ENCODE assay signal across 15 mouse cellular contexts in genomic region chr8:127450954-127451668, GRCm38 (mm10).
DNase-seq lines count a peak whose midpoint lies in the region; ATAC-seq lines count a peak whose summit lies in the region.
"Had no signal": no experiment of that assay in that cellular context is flagged by ENCODE, and none has a peak within 500 bp of the region (broad histone marks: within the 10 kb centered on the region; RNA-seq: fewer than 3 reads in every experiment).

No protein-coding gene starts in this region.

- H3K9me3 ChIP-seq in embryonic facial prominence, embryonic 11.5 days (replicated peaks; ENCODE audit: control insufficient read depth, low read length), result no peaks in the 10 kb centered on the region
- no peaks in the 10 kb centered on the region for H3K9me3 ChIP-seq in hindbrain, embryonic 11.5 days (ENCODE audit: control insufficient read depth, low read length)
- no peaks in the 10 kb centered on the region for H3K9me3 ChIP-seq in midbrain, embryonic 13.5 days
- H3K9me3 ChIP-seq: heart, embryonic 13.5 days; intestine, embryonic 15.5 days; lung, embryonic 15.5 days had no signal

- no peak overlapping the region for H3K4me3 ChIP-seq in embryonic facial prominence, embryonic 11.5 days (ENCODE audit: low read depth, low read length)
- no peak overlapping the region for H3K4me3 ChIP-seq in hindbrain, embryonic 11.5 days (ENCODE audit: low read depth, low read length)
- H3K4me3 ChIP-seq in midbrain, embryonic 13.5 days (replicated peaks), result no peak overlapping the region
- H3K4me3 ChIP-seq: heart, embryonic 13.5 days; intestine, embryonic 15.5 days; lung, embryonic 15.5 days; megakaryocyte, embryonic 14.5 days had no signal

- H3K4me1 ChIP-seq in embryonic facial prominence, embryonic 11.5 days (ENCODE audit: control insufficient read depth, insufficient read depth, low read length), result no peaks in the 10 kb centered on the region
- 0 out of 2 replicates have a peak, but pooled peaks cover 3% of the 10 kb centered on the region for H3K4me1 ChIP-seq in hindbrain, embryonic 11.5 days (replicated peaks; ENCODE audit: control insufficient read depth, insufficient read depth, low read length)
- H3K4me1 ChIP-seq in midbrain, embryonic 13.5 days (replicated peaks), result peaks cover 39% of the 10 kb centered on the region
- H3K4me1 ChIP-seq: heart, embryonic 13.5 days; intestine, embryonic 15.5 days; lung, embryonic 15.5 days had no signal

- peak; percentile 40 for DNase-seq in R1 (ENCODE audit: low read depth, low spot score)
- peak; percentile 43 for DNase-seq in embryonic facial prominence, embryonic 11.5 days (ENCODE audit: low spot score)
- peak; percentile 68 for DNase-seq in hindbrain, embryonic 11.5 days (ENCODE audit: low spot score)
- no peak for DNase-seq in gastrocnemius, postnatal 36 days
- no peak for DNase-seq in cerebellum, adult 18-20 months
- DNase-seq in adrenal gland, postnatal 25 days, result no peak
- DNase-seq: gastrocnemius, postnatal 25 days; kidney, postnatal 25 days; thymus, postnatal 4 days had no signal

- H3K4me2 ChIP-seq in embryonic facial prominence, embryonic 11.5 days (ENCODE audit: low read depth, low read length), result no peak overlapping the region
- 0 out of 2 replicates have a peak overlapping the region, but pooled peaks have one; percentile 19 for H3K4me2 ChIP-seq in hindbrain, embryonic 11.5 days (replicated peaks; ENCODE audit: low read depth, low read length)
- peak overlapping the region; percentile 26 for H3K4me2 ChIP-seq in midbrain, embryonic 13.5 days (replicated peaks)
- H3K4me2 ChIP-seq: heart, embryonic 13.5 days; intestine, embryonic 15.5 days; lung, embryonic 15.5 days had no signal

- intact Hi-C loops in gastrocnemius, postnatal 36 days (cut with DNase I), result no loop called here

- H3K27me3 ChIP-seq in embryonic facial prominence, embryonic 11.5 days (ENCODE audit: control insufficient read depth, insufficient read depth, low read length), result no peaks in the 10 kb centered on the region
- H3K27me3 ChIP-seq in hindbrain, embryonic 11.5 days (ENCODE audit: control insufficient read depth, insufficient read depth, low read length), result no peaks in the 10 kb centered on the region
- no peaks in the 10 kb centered on the region for H3K27me3 ChIP-seq in midbrain, embryonic 13.5 days
- H3K27me3 ChIP-seq: heart, embryonic 13.5 days; intestine, embryonic 15.5 days; lung, embryonic 15.5 days had no signal

- H3K9ac ChIP-seq in embryonic facial prominence, embryonic 11.5 days (replicated peaks; ENCODE audit: low read length), result no peak overlapping the region
- H3K9ac ChIP-seq in hindbrain, embryonic 11.5 days (ENCODE audit: low read depth, low read length), result no peak overlapping the region
- H3K9ac ChIP-seq in midbrain, embryonic 13.5 days (replicated peaks), result no peak overlapping the region
- H3K9ac ChIP-seq: heart, embryonic 13.5 days; intestine, embryonic 15.5 days; lung, embryonic 15.5 days had no signal

- ATAC-seq in embryonic facial prominence, embryonic 11.5 days (replicated peaks; ENCODE audit: insufficient number of reproducible peaks, low FRiP score, low TSS enrichment, low read depth), result peak; percentile 76; the same call in 1 of the 2 replicates
- ATAC-seq in hindbrain, embryonic 11.5 days (ENCODE audit: low FRiP score), result peak; percentile 95
- ATAC-seq in midbrain, embryonic 13.5 days, result peak; percentile 95
- ATAC-seq in inflammation-experienced regulatory T-cells, adult 6 months, result no peak
- ATAC-seq: intestine, embryonic 15.5 days had no signal

- 72% methylated on average over 14 of the region's 14 CpGs for WGBS in embryonic facial prominence, embryonic 11.5 days
- WGBS in hindbrain, embryonic 11.5 days, result 49% methylated on average over 14 of the region's 14 CpGs
- WGBS in midbrain, embryonic 13.5 days, result 29% methylated on average over 14 of the region's 14 CpGs

- H3K36me3 ChIP-seq in embryonic facial prominence, embryonic 11.5 days (replicated peaks; ENCODE audit: control insufficient read depth, insufficient read depth, low read depth, low read length), result no peaks in the 10 kb centered on the region
- H3K36me3 ChIP-seq in hindbrain, embryonic 11.5 days (ENCODE audit: control insufficient read depth, insufficient read depth, low read length), result no peaks in the 10 kb centered on the region
- H3K36me3 ChIP-seq in midbrain, embryonic 13.5 days, result 0 out of 2 replicates have a peak, but pooled peaks cover 4% of the 10 kb centered on the region
- H3K36me3 ChIP-seq: lung, embryonic 15.5 days had no signal

- no peak overlapping the region for H3K27ac ChIP-seq in embryonic facial prominence, embryonic 11.5 days (replicated peaks; ENCODE audit: low read depth, low read length)
- H3K27ac ChIP-seq in hindbrain, embryonic 11.5 days (ENCODE audit: low read depth, low read length), result peak overlapping the region; percentile 60
- H3K27ac ChIP-seq in midbrain, embryonic 13.5 days, result peak overlapping the region; percentile 71
- H3K27ac ChIP-seq: heart, embryonic 13.5 days; intestine, embryonic 15.5 days; lung, embryonic 15.5 days had no signal

Comparison
In these comparisons a context has a peak if more than half of its experiments do, and no peak if none do; other contexts are left out.
1. DNase-seq: peak in R1 (single experiment), embryonic facial prominence, embryonic 11.5 days (single experiment) and hindbrain, embryonic 11.5 days (single experiment); none in gastrocnemius, postnatal 36 days (0 of 2), cerebellum, adult 18-20 months (0 of 2) and adrenal gland, postnatal 25 days (single experiment).